Mouse (Mus musculus) embryo, embryonic 11 days (tissue): ENCODE measurements at regions not wholly inside any gene's neighbourhood (a gene's known extent, or its start where the extent isn't known, plus 50 kb on each side); places are given as distances from the start of the nearest gene placed in this dataset.
"Not testable (repeated sequence)": the region's sequence is repeated elsewhere in the genome, so short reads cannot be mapped to it uniquely, and the experiment has no call there.

Experiments
- DNase-seq: peaks from one replicate; pipeline ENCODE4 v3.0.0-alpha.2; 2015

DNA sequence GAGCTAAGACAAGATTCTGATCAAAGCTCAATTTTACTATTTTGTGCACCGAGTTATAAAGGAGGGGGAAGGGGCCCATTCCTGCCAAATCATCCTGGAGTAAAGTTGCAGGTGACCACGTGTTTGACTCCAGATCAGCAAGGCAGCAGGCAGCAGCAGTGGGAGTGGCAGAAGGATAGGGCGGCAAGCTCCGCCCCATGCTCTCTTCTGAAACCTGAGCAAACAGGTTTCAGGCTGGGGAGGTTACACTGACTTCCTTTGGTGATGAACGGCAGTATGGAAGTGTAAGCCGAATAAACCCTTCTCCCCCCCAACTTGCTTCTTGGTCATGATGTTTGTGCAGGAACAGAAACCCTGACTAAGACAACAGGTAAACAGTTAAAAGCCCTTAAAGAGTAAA, 479.0 kb downstream of the Inhba start:
- DNase-seq = not testable (repeated sequence)

DNA sequence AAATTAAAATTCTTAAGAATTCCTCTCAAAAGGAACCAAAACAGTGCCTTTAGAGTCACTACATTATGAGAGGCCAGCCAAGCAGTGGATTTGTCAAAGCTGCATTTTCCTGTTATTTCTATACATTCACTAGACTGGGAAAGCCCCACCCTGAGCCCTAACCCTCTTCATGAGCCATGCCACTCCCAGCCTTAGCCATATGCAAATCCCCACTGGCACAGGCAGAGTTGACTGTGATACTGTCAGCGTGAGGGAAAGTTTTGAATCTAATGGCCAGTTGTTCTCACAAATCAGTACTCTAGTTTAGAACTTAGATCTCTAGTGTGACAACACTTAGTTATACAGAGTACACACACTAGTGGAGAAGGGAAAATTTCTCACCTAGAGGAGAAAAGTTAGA, 486.4 kb downstream of the Inhba start:
- DNase-seq = no peak

DNA sequence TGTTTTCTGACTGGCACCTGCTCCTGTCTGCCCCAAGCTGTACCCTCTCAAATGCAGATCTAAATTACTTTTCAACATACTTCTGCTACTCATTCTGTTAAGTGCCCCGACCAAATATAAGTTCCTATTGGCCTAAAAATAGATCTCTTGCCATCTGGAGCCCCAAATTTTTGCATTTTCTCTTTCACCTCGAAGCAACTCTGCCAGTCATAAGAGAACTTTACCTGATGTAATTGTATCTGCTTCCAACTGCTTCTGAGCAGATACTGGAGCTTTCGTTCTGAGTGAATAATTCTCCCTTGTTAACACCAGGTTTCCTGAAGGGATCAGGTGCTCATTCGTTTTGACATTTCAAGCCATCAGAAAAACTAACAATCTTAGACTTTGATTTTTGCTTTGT, 501.2 kb downstream of the Inhba start:
- DNase-seq = no peak

- DNase-seq = no peak
Measured at GRCm38 (mm10) chr13:16515195-16515594, 503.5 kb downstream of the Inhba start.

DNA sequence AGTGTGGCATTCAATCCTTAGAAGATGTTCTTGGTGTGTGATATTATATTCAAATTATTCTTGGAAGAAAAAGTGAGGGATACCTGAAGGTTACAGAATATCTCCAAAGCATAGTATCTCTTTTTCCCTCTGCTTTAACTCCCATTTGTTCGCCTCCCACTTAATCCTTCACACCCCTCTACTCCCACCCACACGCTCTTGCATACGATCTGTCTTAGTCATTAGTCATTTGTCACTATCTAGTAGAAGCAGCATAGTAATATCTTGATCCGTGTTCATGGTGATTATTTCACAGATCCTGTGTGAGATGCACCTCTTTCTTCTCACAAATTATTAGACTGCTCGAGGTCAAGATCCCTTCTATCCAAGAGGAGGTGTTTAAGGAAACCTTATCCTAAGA, 517.4 kb downstream of the Inhba start:
- no peak for DNase-seq

- no peak for DNase-seq
Measured at GRCm38 (mm10) chr13:16543771-16544170, 532.1 kb downstream of the Inhba start.

GRCm38 (mm10) chr13:16550060-16550459, 538.4 kb downstream of the Inhba start:
- DNase-seq = no peak

- no peak for DNase-seq
Measured at GRCm38 (mm10) chr13:16564988-16565387, 553.3 kb downstream of the Inhba start.

GRCm38 (mm10) chr13:16574069-16574468, 562.4 kb downstream of the Inhba start:
- DNase-seq = no peak

DNA sequence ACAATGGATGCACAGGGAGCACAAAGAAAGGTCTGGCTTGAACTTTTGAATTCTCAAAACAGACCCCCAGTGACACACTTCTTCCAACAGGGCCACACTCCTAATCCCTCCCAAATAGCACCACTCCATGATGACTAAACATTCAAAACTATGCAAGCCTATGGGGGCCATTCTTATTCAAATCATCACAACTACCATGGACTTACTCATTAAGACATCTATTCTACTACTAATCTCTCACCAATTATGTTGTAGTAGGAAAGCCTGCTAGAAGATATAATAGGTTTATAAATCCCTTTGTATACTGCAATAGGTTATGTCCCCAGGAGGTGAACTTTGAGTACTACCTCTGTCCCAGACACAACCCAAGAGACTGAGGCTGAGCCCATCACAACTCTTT, 574.6 kb downstream of the Inhba start:
- no peak for DNase-seq

DNA sequence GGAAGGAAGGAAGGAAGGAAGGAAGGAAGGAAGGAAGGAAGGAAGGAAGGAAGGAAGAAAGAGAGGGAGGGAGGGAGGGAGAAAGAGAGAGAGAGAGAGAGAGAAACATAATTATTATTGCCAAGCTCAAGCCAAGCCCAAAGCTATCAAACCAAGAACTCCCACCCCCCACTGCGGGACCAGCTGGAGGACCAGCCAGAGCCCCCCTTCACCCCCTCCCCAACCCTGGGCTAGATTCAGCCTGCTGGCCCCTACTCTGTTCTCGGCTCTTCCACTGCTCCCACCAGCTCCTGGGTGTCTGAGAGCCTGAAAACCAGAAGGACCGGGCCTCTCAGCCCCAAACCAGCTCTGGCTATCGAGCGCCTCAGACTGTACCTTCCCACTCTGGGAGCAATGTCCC, 608.1 kb downstream of the Inhba start:
- no peak for DNase-seq

GRCm38 (mm10) chr13:16626584-16626983, 614.9 kb downstream of the Inhba start:
- peak; percentile 18 for DNase-seq

DNA sequence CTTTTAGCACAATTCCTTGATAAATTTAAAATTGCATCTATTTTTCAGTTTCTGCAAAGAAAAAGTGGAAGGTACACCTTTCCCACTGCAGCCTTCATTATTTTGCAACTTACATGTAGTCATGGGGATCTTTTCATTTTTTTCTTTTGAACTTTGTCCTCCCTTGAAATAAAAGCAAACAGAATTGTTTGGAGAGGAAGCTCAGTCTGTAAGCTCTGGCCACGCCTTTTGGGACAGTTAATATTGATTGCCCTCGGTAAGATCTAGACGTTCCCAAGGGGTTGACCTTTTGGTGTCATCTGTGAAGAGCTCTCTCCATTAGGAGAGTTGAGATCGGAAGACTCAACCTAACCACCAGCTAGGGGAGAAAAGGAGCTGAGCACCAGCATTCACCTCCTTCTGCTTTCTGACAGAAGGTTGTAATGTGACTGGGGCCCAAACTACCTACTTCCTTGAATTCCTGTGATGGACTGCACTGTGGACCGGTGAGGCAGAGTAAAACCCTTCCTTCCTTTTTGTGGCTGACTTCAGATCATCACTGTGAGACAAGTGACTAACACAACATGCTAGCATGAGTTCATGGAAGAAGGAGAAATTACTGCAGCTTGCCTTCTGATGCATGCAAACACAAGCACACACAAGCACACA, 621.9 kb downstream of the Inhba start:
- DNase-seq = no peak

DNA sequence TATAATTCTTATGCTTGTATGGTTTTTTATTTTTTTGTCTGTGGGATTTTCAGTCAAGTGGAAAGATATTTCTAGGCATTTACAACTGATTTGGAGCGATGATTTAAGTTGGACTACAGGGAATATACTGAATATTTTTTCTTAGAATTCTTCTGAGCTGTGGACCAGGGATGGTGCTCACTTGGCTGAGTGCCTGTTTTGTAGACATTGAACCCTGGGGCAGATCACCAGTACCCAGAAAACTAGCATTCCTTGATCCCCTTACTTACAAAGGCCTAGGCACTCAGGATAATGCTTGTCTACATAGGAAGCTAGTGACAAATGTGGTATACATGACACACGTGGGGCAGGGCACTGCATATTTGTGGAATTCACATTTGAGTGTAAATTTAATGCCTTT, 624.6 kb downstream of the Inhba start:
- no peak for DNase-seq

- no peak for DNase-seq
Measured at GRCm38 (mm10) chr13:16641611-16642449, 630.2 kb downstream of the Inhba start.

GRCm38 (mm10) chr13:16642450-16642994, 630.9 kb downstream of the Inhba start:
- DNase-seq = no peak

DNA sequence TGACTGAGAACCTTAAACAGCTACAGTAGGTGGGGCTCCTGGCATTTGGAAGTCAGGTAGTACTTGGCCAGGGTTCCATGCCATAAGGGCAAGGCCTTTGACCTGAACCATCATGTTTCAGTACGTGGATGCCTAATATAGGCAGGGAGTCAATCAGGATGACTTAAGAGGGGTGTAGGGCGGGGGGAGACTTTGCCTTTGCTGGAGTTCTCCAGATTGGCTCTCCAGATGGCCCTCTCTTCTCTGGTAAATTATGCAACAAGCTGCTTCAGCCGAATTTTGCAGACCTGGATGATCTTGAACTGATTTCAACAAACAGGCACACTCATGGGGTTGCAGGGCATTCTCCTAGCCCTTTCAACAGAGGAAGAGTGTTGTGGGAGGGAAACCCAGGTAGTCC, 633.7 kb downstream of the Inhba start:
- no peak for DNase-seq

DNA sequence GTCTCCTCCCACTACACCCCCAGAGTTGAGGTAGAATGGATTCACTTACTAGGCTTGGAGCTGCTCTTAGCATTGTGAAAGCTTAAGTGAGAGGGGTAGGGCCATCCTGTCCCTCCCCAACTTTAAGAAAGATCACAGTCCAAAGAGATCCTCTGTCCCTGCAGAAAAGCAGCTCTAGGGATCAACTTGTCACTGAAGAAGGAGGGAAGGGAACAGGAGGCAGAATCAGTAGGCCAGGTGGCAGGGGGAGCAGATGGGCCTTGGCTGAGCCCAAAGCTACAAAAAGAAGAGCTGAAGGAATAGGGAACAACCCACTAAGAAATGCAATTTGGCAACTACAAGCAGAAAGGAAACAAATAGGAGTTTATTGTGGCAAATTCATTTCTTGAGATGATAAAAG, 634.4 kb downstream of the Inhba start:
- no peak for DNase-seq

GRCm38 (mm10) chr13:16646649-16647048, 635.0 kb downstream of the Inhba start:
- DNase-seq = no peak

DNA sequence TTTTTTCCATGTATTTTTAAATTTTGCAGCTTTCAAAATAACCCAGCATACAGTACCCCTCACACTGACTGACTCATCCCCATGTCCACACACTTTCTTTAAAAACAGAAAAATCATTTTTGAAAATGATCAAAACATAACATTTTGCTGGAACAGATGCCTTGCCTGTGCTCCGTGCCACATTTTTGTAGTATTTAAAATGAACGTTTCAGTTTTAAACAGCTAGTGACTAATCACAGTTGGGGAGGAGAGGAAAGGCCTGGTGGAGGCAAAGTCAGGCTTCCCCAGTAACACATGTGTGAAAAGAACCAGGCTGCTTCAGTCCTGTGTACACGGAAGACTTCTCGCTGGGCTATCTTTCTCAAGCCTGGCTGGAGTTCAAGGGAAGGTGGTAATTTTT, 644.5 kb downstream of the Inhba start:
- DNase-seq = no peak

- no peak for DNase-seq
Measured at GRCm38 (mm10) chr13:16659894-16660293, 648.2 kb downstream of the Inhba start.

DNA sequence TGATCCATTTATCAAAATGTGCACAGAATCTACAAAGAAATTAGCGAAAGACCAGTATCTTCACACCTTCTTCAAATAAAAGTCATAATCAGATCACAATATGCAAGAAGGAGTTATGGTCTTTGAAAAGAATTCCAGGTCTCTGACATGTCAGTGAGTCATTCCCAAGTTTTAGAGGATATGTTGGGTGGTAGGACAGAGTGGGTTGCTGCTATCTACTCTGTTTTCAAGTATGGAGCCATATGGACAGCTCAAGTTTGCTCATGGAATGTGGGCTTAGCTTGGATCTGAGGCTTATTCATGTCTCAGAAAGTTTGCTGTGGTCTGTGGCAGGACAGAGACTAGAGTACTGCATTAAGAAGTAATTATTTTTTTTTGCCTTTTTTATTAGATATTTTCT, 657.0 kb downstream of the Inhba start:
- DNase-seq = no peak

DNA sequence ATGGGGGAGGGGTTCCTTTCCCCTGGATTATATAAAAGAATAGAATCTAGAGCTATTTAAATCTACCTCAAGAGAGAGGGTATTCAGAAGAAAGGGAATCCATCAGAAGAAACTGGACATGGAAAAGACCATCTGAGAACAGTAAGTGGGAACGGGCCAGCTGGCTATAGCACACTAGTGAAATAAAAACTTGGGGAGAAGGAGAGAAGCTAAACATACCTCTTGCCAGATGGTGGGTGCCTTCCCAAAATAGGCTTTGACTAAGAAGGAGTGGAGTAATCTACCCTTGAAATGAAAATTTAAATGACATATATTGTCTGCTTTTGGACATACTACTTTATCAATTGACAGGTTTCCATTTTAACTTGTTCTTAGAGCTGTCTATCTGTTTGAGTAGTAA, 657.6 kb downstream of the Inhba start:
- no peak for DNase-seq

GRCm38 (mm10) chr13:16670047-16670733, 658.5 kb downstream of the Inhba start:
- no peak for DNase-seq
